Mouse (Mus musculus): ENCODE data around the gene Cphx3. TPM values are rescaled to one million over a fixed set of nuclear protein-coding genes. Genes with fewer than 3 reads are reported as not detected.
A peak's percentile ranks its signal among the peaks of the same experiment; 100 is the strongest.
"Not testable (repeated sequence)": the region's sequence is repeated elsewhere in the genome, so short reads cannot be mapped to it uniquely, and the experiment has no call there.

Gene Cphx3
- polyA plus RNA-seq, 1 experiment from 2014 or later: not detected

DNA sequence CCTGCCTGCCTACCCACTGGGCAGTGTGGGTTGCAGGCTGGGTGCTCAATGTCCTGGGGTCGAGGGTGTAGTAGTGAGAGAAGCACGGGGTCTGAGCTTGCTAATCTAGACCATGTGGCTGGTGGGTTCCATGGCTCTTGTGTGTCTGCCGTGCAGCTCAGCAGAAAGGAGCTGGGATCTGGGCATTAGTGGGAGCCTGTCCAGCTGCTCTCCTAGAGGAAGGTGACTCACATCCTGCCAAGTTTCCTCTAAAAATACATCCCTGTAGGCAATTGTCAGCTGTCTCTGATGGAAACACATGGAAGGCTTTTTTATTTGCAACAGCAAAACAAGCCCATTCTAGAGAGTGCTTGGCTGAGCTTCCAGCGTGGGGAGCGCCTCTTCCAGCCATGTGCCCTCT, 80.3 kb downstream of the Cphx3 start:
- ATAC-seq: not testable (repeated sequence)

DNA sequence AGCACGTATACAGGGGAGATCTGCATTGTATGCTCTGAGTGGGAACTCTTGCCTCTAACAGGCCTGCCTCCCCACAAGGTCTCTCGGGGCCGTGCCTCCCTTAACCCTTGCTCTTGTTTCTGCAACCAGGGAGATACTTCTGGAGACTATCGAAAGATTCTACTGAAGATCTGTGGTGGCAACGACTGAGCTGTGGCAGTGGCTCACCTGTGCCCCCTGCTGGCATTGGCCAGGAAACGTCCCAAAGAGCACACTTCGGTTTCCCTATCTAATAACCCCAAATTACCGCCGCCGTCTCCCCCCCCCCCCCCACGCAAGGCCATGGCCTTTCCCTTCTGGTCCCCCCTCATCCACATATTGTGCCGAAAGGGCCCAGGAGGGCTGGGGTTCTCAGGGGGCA, 83.2 kb downstream of the Cphx3 start:
- H3K27ac ChIP-seq (ENCODE audit: low read length); H3K27me3 ChIP-seq (replicated peaks; ENCODE audit: control insufficient read depth, insufficient read depth, low read length); H3K4me3 ChIP-seq (ENCODE audit: low read length); H3K9me3 ChIP-seq (ENCODE audit: control insufficient read depth, low read length); H3K4me1 ChIP-seq (ENCODE audit: control insufficient read depth, insufficient read depth, low read length); H3K4me2 ChIP-seq (ENCODE audit: low read depth, low read length); H3K36me3 ChIP-seq (ENCODE audit: control insufficient read depth, insufficient read depth, low read length); ATAC-seq; H3K9ac ChIP-seq (ENCODE audit: low read depth, low read length): not testable (repeated sequence)
- no CpG with 5 or more reads among the region's 12 CpGs for WGBS

More for the DNA sequence above, 80.3 kb downstream of the Cphx3 start:
- not testable (repeated sequence) for H3K4me1 ChIP-seq (ENCODE audit: control insufficient read depth, insufficient read depth, low read length); H3K9me3 ChIP-seq (ENCODE audit: control insufficient read depth, low read length); H3K27me3 ChIP-seq (replicated peaks; ENCODE audit: control insufficient read depth, insufficient read depth, low read length); H3K36me3 ChIP-seq (ENCODE audit: control insufficient read depth, insufficient read depth, low read length); H3K4me2 ChIP-seq (ENCODE audit: low read depth, low read length); H3K27ac ChIP-seq (ENCODE audit: low read length); H3K9ac ChIP-seq (ENCODE audit: low read depth, low read length); H3K4me3 ChIP-seq (ENCODE audit: low read length)
- no CpG with 5 or more reads among the region's 5 CpGs for WGBS

DNA sequence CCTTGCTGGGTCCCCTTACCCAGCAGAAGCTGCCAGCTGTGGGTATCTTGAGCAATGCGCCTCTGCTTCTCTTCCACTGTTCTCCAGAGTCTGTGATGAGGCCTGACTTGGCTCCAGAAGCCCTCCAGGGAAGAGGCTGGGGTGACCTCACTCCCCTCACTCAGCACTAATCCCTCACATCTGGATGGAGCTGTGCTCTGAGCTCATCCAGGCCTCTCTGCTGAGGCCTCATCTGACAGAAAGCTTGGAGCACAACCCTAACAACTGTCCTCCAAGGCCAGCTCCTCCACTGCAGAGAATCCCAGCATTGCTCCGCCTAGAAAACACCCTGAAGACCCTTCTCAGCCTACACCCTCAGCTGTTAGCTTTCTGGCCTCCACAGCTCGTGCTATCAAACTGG, 91.9 kb downstream of the Cphx3 start:
- not testable (repeated sequence) for H3K27me3 ChIP-seq (replicated peaks; ENCODE audit: control insufficient read depth, insufficient read depth, low read length); H3K4me2 ChIP-seq (ENCODE audit: low read depth, low read length); H3K4me3 ChIP-seq (ENCODE audit: low read length); H3K9ac ChIP-seq (ENCODE audit: low read depth, low read length); H3K36me3 ChIP-seq (ENCODE audit: control insufficient read depth, insufficient read depth, low read length); H3K27ac ChIP-seq (ENCODE audit: low read length); H3K9me3 ChIP-seq (ENCODE audit: control insufficient read depth, low read length); H3K4me1 ChIP-seq (ENCODE audit: control insufficient read depth, insufficient read depth, low read length)
- no CpG with 5 or more reads among the region's 3 CpGs for WGBS
- peak; percentile 69 for ATAC-seq

DNA sequence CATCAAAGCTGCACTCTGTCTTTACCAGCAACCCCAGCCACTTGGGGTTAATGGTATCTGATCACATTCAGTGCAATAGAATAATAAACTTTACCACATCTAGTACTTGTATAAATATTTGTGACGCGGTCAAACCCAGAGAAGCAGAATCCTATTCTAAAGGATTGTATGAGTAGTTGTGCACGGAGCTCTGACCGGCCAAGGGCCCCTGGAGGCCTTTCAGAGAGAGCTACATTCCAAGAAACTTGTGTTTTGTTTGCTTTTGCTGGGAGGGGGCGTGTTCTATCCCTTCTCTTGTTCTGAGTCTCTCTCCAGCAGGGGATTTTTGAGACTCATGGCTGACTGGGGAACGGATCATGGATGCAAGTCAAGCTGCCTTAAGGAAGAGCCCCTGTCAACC, 92.9 kb downstream of the Cphx3 start:
- not testable (repeated sequence) for ATAC-seq; H3K4me3 ChIP-seq (ENCODE audit: low read length); H3K9ac ChIP-seq (ENCODE audit: low read depth, low read length); H3K36me3 ChIP-seq (ENCODE audit: control insufficient read depth, insufficient read depth, low read length); H3K9me3 ChIP-seq (ENCODE audit: control insufficient read depth, low read length); H3K4me1 ChIP-seq (ENCODE audit: control insufficient read depth, insufficient read depth, low read length); H3K4me2 ChIP-seq (ENCODE audit: low read depth, low read length); H3K27me3 ChIP-seq (replicated peaks; ENCODE audit: control insufficient read depth, insufficient read depth, low read length); H3K27ac ChIP-seq (ENCODE audit: low read length)
- no CpG with 5 or more reads among the region's 6 CpGs for WGBS

DNA sequence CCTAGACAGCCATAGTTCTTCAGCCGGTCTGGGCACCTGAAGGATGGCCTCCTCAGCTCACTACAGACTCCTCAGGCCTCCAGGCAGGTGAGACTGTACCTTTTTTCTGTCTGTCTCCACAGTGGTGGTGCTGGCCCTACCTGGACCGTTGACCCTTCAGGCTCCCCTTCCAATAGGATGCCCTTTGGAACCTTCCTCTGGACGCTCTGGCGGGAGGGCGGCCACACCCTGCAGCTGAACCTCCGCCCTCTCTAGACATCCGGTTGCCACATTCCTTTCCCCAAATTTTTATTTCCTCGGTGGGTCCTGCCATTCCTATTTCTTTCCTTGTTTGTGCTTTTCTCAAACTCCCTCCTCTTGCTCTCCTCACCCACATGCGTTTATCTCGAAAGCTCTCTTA, 99.6 kb downstream of the Cphx3 start:
- not testable (repeated sequence) for H3K27ac ChIP-seq (ENCODE audit: low read length); H3K9me3 ChIP-seq (ENCODE audit: control insufficient read depth, low read length); H3K9ac ChIP-seq (ENCODE audit: low read depth, low read length); H3K4me3 ChIP-seq (ENCODE audit: low read length); H3K36me3 ChIP-seq (ENCODE audit: control insufficient read depth, insufficient read depth, low read length); H3K4me2 ChIP-seq (ENCODE audit: low read depth, low read length); H3K4me1 ChIP-seq (ENCODE audit: control insufficient read depth, insufficient read depth, low read length); H3K27me3 ChIP-seq (replicated peaks; ENCODE audit: control insufficient read depth, insufficient read depth, low read length)
- WGBS: no CpG with 5 or more reads among the region's 10 CpGs
- ATAC-seq: peak; percentile 48; the same call in 1 of the 2 replicates

DNA sequence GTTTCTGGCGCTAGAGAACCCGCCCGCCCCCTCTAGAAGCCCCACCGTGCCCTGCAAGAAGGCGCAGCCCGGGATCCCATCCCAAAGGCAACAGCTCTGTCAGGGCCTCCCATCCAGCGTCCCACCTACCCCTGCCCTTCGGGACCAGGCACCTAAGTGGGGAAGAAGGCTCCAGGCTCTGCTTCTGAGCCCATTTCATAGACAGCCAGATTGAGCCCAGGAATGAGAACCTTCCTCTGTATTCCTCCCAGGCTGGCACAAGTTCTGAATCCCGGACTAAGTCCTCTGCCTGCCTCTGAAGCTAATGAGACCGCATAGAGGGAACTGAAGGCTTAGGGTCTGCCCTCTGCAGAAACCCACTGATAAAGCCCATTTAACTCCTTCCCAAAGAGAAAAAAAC, 100.3 kb downstream of the Cphx3 start, which contains the start of gene Plac9b:
Gene Plac9b, minus strand, starts transcription at position 101 of the 400 bp plus-strand sequence.
- H3K27ac ChIP-seq (ENCODE audit: low read length); H3K9me3 ChIP-seq (ENCODE audit: control insufficient read depth, low read length); ATAC-seq; H3K4me3 ChIP-seq (ENCODE audit: low read length); H3K9ac ChIP-seq (ENCODE audit: low read depth, low read length); H3K4me1 ChIP-seq (ENCODE audit: control insufficient read depth, insufficient read depth, low read length); H3K4me2 ChIP-seq (ENCODE audit: low read depth, low read length); H3K27me3 ChIP-seq (replicated peaks; ENCODE audit: control insufficient read depth, insufficient read depth, low read length); H3K36me3 ChIP-seq (ENCODE audit: control insufficient read depth, insufficient read depth, low read length): not testable (repeated sequence)
- no CpG with 5 or more reads among the region's 10 CpGs for WGBS

DNA sequence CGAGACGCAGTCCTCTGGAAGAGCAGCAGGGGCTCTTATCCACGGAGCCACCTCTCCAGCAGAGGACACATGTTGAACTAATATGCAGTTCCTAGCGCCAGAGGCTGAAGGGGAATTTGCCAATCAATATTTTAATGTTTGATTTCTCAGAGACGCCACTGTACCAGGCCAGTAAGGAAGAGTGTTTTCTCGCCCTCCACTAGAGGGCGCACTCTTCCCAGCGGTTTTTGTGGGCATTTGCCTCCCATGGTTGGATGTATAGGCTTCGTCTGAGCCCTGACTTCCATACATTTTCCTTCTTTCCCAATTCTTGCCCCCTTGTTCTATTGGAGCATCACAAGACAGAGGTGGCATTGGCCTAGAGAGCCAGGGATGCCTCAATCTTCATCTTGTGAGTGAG, 104.5 kb downstream of the Cphx3 start:
- not testable (repeated sequence) for H3K9ac ChIP-seq (ENCODE audit: low read depth, low read length); H3K27me3 ChIP-seq (replicated peaks; ENCODE audit: control insufficient read depth, insufficient read depth, low read length); H3K4me1 ChIP-seq (ENCODE audit: control insufficient read depth, insufficient read depth, low read length); ATAC-seq; H3K36me3 ChIP-seq (ENCODE audit: control insufficient read depth, insufficient read depth, low read length); H3K9me3 ChIP-seq (ENCODE audit: control insufficient read depth, low read length); H3K4me2 ChIP-seq (ENCODE audit: low read depth, low read length); H3K27ac ChIP-seq (ENCODE audit: low read length); H3K4me3 ChIP-seq (ENCODE audit: low read length)
- no CpG with 5 or more reads among the region's 9 CpGs for WGBS

DNA sequence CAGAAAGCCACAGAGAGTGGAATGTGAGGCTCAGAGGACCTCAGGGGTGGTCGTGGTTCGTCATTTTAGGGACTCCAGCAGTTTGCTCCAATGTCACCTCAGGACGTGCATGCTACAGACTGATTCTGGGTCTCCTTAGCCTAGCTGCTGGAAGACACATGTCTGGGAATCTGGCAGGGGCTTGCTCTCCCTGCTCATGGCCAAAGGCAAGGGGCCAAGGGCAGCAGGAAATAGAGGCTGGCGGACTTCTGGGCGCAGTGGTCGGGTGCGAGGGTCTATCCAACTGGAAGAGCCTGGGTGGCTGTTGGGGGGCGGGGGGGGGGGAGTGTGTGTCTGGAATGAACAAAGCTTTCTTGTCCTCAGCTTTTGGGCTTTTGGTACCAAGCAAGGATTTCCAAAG, 106.3 kb downstream of the Cphx3 start:
- ATAC-seq; H3K27ac ChIP-seq (ENCODE audit: low read length); H3K4me3 ChIP-seq (ENCODE audit: low read length); H3K9ac ChIP-seq (ENCODE audit: low read depth, low read length); H3K4me2 ChIP-seq (ENCODE audit: low read depth, low read length); H3K27me3 ChIP-seq (replicated peaks; ENCODE audit: control insufficient read depth, insufficient read depth, low read length); H3K9me3 ChIP-seq (ENCODE audit: control insufficient read depth, low read length); H3K36me3 ChIP-seq (ENCODE audit: control insufficient read depth, insufficient read depth, low read length); H3K4me1 ChIP-seq (ENCODE audit: control insufficient read depth, insufficient read depth, low read length): not testable (repeated sequence)
- no CpG with 5 or more reads among the region's 8 CpGs for WGBS

DNA sequence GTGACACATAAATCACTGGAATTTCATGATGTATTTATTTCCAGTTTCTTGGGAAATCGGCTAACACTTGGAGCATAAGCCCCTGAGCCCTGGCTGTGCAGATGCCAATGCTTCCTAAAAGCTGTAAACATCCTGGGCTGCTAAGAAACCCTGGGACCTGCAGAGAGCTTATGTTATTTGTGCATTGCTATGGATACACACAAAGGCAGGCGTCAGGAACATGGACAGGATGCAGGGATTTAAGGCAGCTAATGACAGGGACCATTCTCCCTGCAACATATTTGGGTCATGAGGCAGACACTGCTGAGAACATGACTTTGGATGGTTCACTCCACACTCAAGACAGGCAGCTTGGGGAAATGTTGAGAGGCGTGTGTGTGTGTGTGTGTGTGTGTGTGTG, 115.8 kb downstream of the Cphx3 start:
- not testable (repeated sequence) for H3K27me3 ChIP-seq (replicated peaks; ENCODE audit: control insufficient read depth, insufficient read depth, low read length); ATAC-seq; H3K9me3 ChIP-seq (ENCODE audit: control insufficient read depth, low read length); H3K4me2 ChIP-seq (ENCODE audit: low read depth, low read length); H3K36me3 ChIP-seq (ENCODE audit: control insufficient read depth, insufficient read depth, low read length); H3K9ac ChIP-seq (ENCODE audit: low read depth, low read length); H3K27ac ChIP-seq (ENCODE audit: low read length); H3K4me3 ChIP-seq (ENCODE audit: low read length); H3K4me1 ChIP-seq (ENCODE audit: control insufficient read depth, insufficient read depth, low read length)
- WGBS: no CpG with 5 or more reads among the region's 3 CpGs

DNA sequence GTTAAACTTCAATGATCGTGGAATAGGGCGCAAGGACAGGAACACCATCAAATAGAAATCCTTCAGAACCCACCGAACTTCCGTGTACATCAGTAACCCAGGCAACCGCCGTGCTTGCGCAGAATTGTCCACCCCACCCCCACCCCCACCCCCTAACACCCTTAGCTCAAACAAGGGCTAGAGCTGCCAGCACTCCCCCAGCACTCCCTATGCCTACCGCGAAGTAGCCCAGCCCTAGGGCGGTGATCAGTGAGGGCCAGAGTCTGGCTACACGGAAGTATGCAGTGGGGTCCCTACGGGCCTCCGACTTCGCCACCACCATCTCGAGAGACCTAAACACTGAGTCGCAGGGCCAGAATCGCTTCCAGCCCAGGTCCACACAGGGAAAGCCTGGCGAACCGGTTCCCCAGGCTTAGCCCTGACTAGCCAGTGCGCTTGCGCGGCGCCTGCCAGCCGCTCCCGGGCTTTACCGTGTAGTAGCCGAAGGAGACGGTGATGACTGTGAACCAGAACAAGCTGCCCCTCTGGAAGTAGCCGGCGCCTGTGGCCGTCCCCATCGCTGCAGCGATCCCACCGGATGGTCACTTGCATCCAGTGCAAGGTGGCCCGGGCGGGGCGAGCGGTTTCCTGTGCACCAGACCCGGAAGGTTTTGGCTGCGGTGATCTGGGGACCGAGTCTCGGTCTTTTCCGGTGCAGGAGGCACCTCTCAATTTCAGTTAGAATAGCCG, 124.3 kb downstream of the Cphx3 start:
- H3K4me3 ChIP-seq (ENCODE audit: low read length); H3K4me1 ChIP-seq (ENCODE audit: control insufficient read depth, insufficient read depth, low read length); H3K9ac ChIP-seq (ENCODE audit: low read depth, low read length); H3K36me3 ChIP-seq (ENCODE audit: control insufficient read depth, insufficient read depth, low read length); H3K27ac ChIP-seq (ENCODE audit: low read length); H3K4me2 ChIP-seq (ENCODE audit: low read depth, low read length); H3K9me3 ChIP-seq (ENCODE audit: control insufficient read depth, low read length); H3K27me3 ChIP-seq (replicated peaks; ENCODE audit: control insufficient read depth, insufficient read depth, low read length): not testable (repeated sequence)
- WGBS: no CpG with 5 or more reads among the region's 44 CpGs
- peak; percentile 96 for ATAC-seq
